Mouse (Mus musculus) T-cell, adult 2 months (primary cell): ENCODE results near the gene Ppp1r13l.

Experiments
- DNase-seq: peaks from one replicate; pipeline ENCODE4 v3.0.0; 2022; ENCODE audit warnings: low spot score

Ppp1r13l gene

DNA sequence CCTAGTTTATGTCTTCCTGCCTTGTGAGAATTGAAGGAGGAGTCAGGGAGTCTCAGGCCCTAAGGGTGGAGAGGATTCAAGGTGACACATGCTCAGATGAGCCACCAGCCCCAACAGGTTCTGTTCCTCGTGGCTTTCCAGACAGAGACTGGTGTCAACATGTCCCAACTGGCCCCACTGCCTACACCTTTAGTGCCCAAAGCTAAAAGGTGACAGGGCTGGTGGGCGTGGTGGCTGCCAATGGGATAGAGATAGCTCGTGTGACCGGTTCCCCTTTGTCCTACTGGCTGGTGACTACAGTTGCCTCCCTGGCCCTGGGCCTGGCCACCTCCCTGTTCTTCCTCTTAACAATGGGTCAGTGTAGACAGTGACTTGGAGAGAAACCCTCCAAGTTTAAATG is 5.8 kb downstream of the Ppp1r13l start:
- no peak for DNase-seq

DNA sequence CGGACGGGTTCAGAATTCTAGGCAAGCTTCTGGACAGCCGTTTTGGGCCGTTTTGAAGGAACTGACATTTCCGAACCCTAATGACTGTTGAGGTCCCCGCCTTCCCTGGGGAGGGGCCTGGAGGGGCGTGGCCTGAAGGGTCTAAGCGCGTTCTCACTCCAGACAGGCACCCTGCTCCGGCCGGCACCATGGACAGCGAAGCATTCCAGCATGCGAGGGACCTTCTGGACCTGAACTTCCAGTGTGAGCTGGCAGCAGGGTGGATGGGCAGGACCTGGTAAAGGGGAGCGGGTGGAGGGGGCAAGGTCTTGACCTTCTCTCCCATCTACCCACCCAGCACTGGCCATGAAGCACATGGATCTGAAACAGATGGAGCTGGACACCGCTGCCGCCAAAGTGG is 8.8 kb downstream of the Ppp1r13l start:
- no peak for DNase-seq

DNA sequence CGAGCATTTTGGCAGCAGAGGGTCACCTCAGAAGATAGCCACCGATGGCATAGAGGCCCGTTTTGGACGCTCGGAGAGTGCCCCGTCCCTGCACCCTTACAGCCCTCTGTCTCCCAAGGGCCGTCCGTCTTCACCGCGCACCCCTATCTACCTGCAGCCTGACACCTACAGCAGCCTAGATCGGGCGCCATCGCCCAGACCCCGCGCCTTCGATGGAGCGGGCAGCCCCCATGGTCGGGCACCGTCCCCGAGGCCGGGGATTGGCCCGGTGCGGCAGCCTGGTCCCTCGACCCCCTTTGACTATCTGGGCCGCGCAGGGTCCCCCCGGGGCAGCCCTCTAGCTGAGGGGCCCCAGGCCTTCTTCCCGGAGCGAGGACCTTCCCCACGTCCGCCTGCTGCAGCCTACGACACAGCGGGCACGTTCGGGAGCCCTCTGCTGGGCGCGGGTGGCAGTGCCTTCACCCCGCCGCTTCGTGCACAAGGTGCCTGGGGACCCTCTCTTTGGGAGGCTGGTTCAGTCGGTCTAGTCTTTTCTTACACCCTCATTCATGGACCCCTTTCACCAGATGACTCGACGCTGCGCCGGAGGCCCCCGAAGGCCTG is 10.4 kb downstream of the Ppp1r13l start:
- DNase-seq: peak; percentile 64

DNA sequence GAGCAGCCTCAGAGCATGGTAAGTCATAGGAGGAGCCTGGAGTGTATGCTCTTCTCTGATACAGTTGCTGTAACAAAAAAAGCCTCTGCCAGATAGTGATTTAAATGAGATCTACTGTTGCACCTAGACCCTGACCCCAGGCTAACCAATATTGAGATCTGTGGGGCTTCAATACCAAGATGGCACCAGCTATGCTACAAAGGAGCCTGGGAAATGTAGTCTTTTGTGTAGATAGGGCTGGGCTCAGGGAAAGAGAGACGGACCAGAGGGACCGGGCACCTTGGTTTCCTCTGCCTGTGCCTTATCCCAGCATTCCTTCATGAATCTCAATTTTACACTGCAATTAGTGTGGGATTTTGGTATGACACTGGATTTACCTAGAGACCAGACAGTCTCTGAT is 13.8 kb downstream of the Ppp1r13l start:
- DNase-seq: no peak

DNA sequence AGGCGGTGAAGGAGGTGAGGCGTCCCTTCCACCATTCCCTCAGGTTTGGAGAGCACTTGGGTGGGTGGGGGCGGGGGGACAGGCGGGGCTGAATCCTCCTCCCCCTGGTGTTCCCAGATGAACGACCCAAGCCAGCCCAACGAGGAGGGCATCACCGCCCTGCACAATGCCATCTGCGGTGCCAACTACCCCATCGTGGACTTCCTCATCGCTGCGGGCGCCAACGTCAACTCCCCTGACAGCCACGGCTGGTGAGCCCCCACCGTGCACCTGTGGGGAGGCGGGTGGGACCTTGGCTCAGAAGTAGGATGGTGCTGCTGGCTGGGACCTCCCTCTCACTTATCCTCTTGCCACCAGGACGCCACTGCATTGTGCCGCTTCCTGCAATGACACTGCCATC is 15.8 kb downstream of the Ppp1r13l start:
- no peak for DNase-seq

DNA sequence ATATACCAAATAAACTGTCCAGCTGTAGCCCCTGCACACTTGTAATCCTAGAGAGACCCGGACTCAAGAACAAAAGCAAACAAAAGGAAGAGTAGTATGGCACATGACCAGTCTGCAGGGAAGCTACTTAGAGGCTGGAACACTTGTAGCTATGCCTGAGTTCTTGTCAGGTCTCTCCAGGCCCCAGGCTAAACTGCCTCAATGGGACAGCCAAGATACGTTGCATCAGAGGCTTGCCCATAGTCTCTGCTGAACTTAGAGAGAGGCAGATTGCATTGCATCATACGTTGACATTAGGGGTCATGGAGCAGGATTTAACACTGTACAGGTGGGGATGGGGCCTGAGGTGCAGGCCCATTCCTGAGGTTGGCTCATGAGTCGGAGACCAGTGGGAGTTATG is 16.5 kb downstream of the Ppp1r13l start:
- no peak for DNase-seq

DNA sequence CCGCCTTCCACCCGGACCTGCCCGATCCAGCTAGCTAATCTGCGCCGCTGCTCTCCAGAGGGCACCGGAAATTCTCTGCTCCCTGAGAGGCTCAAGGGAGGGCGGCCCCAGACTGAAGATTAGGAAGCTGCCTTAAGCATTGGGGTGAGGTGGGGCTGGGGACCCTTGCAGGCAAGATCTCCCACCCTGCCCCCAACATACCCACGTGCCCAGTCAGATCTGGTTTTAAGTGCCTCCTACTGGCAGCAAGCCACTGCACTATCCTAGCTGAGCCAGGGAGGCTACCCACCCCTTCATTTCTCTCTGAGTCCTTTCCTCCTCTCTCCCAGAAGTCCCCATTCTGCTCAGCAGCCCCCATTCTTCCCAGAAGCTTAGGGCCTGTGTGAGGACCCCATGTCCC is 18.5 kb downstream of the Ppp1r13l start:
- no peak for DNase-seq

DNA sequence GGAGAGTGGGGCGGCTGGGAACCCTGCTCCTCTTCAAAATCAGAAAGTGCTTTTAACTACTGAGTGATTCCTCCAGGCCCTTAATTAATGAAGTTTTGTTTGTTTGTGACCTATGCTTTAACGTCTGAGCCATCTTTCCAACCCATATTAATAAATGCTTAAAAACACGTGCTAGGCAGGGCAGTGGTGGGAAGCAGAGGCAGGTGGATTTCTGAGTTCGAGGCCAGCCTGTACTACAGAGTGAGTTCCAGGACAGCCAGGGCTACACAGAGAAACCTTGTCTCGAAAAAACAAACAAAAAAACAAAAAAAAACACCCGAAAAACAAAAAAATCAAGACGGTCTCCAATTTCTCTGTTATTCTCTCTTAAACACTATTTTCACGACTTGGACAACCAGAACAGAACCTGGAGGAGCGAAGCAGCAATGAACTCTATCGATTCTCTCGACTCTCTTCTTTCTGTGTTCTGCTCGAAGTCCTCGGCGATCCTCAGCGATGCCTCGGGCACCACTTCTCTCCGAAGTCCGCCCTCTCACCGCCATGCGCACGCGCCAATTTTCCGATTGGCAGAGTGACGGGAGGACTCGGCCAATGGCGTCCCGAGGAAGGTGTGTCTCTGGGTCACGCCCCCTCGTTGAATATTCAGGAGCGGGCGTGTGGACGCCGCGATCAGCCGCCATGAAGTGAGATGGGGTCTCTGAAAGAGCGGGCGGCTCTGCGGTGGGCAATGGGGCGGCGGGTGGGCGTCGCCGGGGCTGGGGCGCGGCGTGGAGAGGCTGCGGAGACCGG is 22.0 kb downstream of the Ppp1r13l start, which contains the start of gene Ercc2:
Gene Ercc2 (plus strand): TSS at position 634 of the 789 bp plus-strand sequence.
- peak; percentile 99 for DNase-seq

DNA sequence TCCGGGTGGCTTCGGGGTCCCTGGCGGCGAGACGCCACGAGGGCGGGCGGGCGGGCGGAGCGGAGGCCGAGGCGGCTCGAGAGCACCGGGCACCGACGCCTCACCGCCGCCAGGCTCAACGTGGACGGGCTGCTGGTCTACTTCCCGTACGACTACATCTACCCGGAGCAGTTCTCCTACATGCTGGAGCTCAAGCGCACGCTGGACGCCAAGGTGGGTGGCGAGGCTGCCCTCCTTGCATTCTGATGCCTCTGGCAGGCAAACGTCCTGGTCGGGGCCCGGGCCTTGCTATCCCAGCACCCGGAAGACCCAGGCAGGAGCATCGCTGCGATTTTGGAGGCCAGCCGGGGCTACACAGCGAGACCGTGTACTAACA is 22.6 kb downstream of the Ppp1r13l start:
- DNase-seq: peak; percentile 36

DNA sequence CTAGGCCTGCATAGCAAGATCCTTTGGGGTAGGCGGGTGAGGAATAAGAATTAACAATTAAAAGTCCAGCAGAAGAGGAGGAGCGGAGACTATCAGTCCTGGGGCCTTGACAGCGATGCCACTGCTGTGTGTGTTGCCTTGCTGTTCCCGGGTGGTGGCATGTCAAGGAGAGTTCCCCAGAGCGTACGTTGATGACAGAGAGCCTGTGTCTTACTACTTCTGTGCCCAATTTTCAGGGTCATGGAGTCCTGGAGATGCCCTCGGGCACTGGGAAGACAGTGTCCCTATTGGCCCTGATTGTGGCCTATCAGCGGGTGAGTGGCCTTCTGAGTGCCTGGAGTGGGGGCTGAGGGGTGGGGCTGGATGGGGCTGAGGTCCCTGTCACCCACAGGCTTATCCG is 24.2 kb downstream of the Ppp1r13l start:
- no peak for DNase-seq

DNA sequence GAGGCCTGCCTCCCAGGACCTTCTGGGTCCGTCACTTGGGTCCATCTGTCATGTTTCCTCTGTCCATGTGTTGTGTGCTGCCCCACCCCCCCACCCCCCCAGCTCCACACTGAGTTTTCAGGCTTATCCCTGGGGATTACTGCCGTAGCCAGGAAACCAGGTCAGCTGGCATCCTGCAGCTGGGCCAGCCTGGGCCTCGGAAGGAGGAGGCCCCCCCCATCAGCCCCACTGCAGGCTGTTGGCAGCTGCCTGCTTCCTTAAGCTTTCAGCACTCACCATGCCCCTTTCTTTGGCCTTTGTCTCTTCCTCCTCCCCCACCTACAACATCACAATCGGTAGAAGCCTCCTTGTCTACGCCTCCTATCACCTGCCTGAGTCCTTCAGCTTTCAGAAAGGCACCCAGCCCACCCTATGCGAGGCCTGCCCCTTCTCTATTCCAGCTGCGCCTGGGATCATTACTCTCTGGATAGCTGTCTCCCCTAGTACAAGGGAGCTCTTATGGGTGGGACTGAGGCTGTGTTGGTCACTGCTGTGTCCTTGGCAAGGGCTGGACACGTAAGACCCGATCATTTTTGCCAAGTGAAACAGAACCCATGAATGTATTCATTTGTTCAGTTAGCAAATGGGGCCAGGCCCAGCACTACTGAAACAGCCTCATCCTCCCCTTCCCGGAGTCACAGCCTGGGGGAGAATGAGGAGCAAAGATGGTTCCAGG is 29.3 kb downstream of the Ppp1r13l start:
- DNase-seq: no peak

DNA sequence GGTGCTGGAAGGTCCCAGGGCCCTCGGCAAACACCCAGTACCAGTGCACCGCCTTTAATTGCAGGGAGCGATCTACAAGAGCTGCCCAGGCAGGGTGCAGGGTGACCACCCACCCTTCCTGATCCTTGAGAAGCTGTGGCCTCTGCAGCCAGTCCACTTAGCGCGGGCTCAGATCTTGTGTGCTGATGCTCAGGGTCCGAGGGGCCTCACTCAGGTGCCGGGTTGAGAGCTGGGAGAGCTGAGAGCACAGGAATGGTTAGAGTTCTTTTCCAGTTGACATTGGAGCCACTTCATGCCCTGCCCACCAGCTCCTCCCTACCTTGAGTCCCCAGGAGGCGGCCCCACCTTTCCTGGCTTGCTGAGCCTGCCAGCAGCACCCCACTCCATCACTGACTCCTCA is 34.9 kb downstream of the Ppp1r13l start:
- DNase-seq: no peak

DNA sequence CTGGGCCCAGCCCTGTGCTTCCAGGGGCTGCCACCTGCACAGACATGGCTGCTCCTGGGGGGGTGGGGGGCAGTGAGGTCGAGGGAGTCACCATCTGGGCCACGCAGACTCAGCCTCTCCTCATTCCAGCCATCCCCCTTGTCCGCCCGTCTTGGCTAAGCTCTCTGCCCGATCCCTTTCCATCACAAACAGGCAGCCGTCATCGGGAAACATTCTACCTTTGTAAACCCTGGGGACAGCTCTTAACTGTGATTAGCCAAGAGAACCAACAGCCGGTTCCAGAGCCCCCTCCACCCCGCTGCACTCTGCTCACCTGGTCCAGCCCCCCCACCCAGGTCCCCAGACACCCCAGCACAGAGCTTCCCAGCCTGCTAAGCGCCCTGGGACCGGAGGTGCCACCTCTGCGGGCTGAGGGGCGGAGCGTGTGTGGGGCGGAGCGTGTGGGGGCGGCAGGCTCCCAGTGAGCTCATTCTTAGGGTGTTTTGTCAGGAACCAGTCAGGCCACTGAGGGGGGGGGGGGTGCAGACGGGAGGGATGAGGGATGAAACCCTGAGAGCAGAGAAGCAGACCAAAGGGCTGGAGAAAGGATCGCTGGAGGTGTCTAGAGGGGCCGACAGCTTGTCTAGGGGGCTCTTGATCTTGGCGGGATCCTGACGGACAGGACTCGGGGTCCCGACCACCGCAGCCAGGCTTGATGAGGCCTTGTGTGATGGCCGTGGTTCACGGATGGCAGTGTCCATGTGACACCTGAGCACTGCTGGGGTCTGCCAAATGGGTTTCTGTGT is 40.1 kb downstream of the Ppp1r13l start:
- DNase-seq: peak; percentile 49

DNA sequence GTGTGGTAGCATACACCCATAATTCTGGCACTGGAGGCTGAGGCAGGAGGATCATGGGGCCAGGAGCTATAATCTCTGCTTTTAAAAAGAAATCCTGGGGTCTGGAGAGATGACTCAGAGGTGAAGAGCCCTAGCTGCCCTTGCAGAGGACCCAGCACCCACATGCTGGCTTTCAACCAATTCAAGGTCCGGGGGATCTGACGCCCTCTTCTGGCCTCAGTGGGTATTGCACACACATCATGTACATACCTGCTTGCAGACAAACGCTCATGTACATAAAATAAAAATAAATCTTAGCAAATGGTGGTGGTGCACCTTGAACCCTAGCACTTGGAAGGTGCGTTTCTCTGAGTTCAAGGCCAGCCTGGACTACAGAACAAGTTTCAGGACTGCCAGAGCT is 41.4 kb downstream of the Ppp1r13l start:
- DNase-seq: no peak

DNA sequence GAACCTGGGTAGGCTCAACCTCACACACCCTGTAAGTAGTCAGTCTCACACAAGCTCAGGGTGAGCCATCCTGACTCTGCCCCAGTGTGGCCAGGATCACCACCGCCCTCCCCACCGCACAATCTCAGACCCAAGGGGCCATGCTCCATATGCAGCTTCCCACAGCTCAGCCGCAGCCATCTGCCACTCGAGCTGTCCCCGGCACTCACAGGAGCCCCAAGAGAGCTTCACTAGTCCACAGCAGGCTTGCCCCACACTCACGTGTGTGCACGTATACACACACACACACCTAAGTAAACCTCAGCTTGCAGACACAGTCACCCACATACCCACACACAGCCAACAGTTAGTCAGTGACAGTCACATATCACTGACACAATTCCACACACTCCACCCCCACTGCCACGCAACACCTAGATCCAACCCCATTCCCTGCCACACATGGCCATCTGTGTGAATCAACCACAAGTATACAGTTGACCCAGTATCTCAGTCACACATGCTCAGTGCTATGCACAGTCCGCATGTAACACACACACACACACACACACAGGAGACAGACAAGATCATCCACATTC is 43.1 kb downstream of the Ppp1r13l start:
- DNase-seq: no peak

DNA sequence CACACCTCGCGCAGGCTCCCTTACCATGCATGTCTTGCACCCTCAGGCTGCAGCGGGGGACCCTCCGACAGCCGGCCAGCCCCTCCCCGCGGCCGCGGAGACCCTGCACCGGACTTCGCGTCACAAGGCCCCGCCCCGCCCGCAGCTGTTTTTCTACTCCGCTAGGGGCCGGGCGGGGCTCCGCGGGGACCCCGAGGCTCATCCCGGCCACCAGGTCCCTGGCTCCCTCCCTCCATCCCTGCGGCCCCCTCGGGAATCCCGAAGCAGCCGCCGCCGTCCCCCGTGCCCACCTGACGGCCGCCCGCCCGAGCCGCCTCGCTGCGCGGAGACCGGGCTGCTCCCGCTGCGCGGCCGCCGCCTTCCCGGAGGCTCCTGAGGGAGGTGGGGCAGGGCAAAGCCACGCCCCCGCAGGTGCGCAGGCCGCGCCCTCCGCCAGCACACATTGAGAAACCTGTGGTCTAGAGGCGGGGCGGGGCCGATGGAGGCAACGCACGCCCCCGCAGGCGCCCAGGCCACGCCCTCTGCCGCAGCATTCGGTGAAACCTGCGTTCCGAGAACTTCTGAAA is 44.3 kb downstream of the Ppp1r13l start, which contains the start of gene Klc3:
Gene Klc3 (minus strand): TSS at position 374 of the 566 bp plus-strand sequence.
- DNase-seq: peak; percentile 76

DNA sequence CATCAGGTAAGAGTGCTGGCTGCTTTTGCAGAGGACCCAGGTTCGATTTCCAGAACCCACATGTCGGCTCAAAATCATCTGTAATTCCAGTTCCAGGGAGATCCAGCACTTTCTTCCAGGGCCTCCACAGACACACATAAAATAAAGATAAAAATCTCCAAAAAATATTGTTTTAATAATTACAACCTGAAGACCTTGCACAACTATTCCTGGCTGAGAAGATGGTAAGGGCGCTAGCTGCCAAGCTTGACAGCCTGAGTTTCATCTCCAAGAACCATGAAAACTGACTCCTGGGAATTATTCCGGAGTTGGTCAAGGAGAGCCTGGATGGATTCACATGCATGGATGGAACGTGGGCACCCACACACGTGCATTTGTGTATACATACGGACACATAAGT is 44.9 kb downstream of the Ppp1r13l start, which contains the start of gene Ckm:
Gene Ckm (plus strand): TSS at position 301 of the 400 bp plus-strand sequence.
- DNase-seq: no peak

DNA sequence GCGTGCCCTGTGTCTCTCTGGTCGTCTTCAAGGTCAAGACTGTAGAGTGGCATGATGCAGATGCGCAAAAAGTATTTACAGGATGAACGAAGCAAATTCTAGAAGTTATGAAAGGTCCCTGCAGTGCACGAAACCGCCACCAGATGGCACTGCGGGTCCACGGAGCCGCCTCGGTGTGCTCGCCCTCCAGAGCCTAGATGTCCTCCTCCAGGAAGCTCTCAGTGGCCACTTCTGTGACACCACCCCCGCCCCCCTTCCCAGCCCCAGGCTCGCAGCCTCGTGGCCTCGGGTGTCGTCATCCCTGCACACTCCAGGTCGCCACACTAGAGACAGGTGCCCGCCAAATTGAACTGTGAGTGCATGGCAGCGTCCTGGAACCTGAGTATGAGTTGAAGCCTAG is 45.9 kb downstream of the Ppp1r13l start:
- peak; percentile 82 for DNase-seq

DNA sequence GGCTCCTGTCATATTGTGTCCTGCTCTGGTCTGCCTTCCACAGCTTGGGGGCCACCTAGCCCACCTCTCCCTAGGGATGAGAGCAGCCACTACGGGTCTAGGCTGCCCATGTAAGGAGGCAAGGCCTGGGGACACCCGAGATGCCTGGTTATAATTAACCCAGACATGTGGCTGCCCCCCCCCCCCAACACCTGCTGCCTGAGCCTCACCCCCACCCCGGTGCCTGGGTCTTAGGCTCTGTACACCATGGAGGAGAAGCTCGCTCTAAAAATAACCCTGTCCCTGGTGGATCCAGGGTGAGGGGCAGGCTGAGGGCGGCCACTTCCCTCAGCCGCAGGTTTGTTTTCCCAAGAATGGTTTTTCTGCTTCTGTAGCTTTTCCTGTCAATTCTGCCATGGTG is 50.2 kb downstream of the Ppp1r13l start:
- DNase-seq: no peak

DNA sequence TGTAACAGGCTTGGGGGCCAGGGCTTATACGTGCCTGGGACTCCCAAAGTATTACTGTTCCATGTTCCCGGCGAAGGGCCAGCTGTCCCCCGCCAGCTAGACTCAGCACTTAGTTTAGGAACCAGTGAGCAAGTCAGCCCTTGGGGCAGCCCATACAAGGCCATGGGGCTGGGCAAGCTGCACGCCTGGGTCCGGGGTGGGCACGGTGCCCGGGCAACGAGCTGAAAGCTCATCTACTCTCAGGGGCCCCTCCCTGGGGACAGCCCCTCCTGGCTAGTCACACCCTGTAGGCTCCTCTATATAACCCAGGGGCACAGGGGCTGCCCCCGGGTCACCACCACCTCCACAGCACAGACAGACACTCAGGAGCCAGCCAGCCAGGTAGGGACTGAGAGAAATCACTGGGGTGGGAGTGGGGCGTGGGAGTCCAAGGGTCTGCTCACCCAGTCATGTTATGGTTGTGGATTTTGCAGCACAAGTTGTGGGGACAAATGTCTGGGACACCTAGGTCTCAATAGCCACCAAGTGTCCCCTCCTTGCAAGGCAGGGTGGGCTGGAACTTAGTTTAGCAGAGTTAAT is 51.3 kb downstream of the Ppp1r13l start:
- no peak for DNase-seq

DNA sequence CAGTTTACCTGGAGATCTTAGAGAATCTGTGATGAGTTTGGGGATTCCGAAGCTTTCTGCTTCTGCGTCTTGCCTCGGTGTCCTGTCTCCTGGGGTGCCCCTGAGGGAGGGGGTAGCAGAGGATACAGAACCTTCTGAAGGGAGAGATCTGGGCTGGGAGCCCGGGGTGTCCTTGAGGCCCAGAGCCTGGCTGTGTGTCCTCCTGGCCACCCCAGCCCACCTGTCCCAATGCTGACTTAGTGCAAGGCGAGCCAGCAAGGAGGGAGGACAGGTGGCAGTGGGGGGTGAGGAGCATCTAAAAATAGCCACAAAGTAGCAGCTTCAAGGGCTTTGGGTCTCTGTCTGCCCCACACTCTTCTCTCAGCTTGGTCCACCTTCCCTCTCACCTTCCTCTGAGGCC is 52.2 kb downstream of the Ppp1r13l start:
- no peak for DNase-seq
